Mouse (Mus musculus): ENCODE data around the gene Ube2q2.
"Not testable (repeated sequence)": the region's sequence is repeated elsewhere in the genome, so short reads cannot be mapped to it uniquely, and the experiment has no call there.

Gene Ube2q2

GRCm38 (mm10) chr9:55148854-55149498, at the start of gene Ube2q2:
Gene Ube2q2 (plus strand): TSS chr9:55148854.
- DNase-seq (ENCODE audit: inconsistent age in 2 of 2, low spot score in 1 of 2): peak; percentile 85 to 95

DNA sequence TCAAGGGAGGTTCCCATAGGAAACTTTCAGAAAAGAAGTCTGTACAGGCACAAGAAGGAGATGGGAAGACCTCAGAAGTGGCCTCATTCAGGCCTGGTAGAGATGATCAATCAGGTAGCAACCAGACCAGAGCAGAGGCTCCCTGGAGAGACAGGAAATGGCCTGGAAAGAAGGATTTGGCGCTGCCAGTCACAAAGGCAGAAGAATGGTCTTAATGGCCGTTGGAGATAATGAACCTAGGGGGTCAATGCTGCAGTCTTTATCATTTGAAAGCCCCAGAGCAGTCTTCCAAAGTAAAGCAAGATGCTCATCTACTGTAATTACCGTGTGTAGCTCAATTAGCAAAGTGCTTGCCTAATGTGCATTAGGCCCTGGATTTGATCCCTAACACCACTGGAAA, 47.5 kb upstream of the Ube2q2 start:
- no peak for DNase-seq (ENCODE audit: inconsistent age in 2 of 2, low spot score in 1 of 2)

DNA sequence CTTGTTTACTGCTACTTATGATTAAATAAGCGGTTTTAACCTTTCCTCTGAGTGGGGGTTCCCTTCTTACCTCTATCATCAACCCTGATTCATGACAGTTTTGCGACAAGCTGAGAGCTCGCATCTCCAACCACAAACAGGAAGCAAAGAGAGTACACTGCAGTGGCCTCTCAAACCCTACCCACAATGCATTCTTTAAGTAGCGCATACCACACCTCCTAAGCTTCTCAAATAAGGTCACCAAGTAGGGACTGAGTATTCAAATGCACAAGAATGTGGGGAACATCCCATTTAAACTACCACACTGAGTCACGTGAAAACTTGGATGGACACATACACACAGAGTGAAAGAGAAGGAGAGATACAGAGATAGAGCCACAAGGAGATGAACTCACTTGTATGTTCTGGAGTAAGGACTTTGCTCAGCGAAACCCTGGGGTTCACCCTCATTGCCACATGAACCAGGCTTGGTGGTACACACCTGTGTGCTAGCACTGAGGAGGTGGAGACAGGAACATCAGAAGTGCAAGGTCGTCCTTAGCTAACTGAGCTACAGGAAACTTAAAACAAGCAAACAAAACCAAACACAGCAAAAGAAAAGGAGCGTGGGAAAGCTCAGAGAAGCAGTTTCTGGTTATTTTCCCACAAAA, 46.3 kb upstream of the Ube2q2 start:
- DNase-seq (ENCODE audit: inconsistent age in 2 of 2, low spot score in 1 of 2): no peak

GRCm38 (mm10) chr9:55102931-55103630, 45.6 kb upstream of the Ube2q2 start:
- no peak for DNase-seq (ENCODE audit: inconsistent age in 2 of 2, low spot score in 1 of 2)

- DNase-seq (ENCODE audit: inconsistent age in 2 of 2, low spot score in 1 of 2): peak; percentile 83 to 95
Observed at GRCm38 (mm10) chr9:55110059-55110834, 38.4 kb upstream of the Ube2q2 start.

GRCm38 (mm10) chr9:55110835-55111217, 37.8 kb upstream of the Ube2q2 start:
- not testable (repeated sequence) for DNase-seq (ENCODE audit: inconsistent age in 2 of 2, low spot score in 1 of 2)

GRCm38 (mm10) chr9:55114752-55115151, 33.9 kb upstream of the Ube2q2 start:
- peak; percentile 18 to 69 for DNase-seq (ENCODE audit: inconsistent age in 2 of 2, low spot score in 1 of 2)

GRCm38 (mm10) chr9:55117293-55118055, 31.2 kb upstream of the Ube2q2 start:
- DNase-seq (ENCODE audit: inconsistent age in 2 of 2, low spot score in 1 of 2): peak in 1 of 2 experiments; percentile 70

GRCm38 (mm10) chr9:55122586-55122985, 26.1 kb upstream of the Ube2q2 start:
- DNase-seq (ENCODE audit: inconsistent age in 2 of 2, low spot score in 1 of 2): no peak

DNA sequence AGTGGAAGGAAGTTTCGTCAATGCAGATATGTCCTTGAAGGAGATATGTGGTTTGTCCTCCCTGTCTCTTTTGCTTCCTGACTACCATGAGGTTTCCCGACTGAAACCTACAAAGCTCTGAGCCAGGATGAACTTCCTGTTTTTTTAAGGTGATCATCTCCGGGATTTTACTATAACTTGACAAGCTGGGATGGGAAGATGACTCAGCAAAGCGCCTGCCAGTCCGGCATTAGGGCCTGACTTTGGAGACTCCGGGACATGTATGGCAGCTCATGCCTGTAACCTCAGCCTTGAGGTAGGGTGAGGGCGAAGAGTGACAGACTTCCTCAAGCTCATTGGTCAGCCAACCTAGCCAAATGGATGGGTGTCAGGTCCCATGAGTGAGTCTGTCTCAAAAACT, 22.9 kb upstream of the Ube2q2 start:
- no peak for DNase-seq (ENCODE audit: inconsistent age in 2 of 2, low spot score in 1 of 2)

DNA sequence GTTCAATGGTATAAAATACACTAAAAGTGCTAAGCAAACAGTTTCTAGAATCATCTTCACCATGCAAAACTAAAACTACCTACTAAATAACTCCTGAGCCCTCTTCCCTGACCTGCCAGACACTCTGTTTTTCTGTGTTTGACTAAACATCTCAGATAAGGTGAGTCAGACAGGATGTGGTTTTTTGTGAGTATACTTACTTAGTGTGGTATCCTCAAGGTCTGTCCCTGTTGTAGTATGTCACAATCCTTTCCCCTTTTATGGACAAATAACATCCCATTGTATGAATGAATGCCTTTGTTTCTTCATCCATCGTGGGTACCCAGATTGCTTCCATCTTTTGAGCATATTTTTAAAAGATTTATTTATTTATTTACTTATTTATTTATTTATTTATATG, 22.4 kb upstream of the Ube2q2 start:
- no peak for DNase-seq (ENCODE audit: inconsistent age in 2 of 2, low spot score in 1 of 2)

GRCm38 (mm10) chr9:55131851-55132250, 16.8 kb upstream of the Ube2q2 start:
- DNase-seq (ENCODE audit: inconsistent age in 2 of 2, low spot score in 1 of 2): no peak

DNA sequence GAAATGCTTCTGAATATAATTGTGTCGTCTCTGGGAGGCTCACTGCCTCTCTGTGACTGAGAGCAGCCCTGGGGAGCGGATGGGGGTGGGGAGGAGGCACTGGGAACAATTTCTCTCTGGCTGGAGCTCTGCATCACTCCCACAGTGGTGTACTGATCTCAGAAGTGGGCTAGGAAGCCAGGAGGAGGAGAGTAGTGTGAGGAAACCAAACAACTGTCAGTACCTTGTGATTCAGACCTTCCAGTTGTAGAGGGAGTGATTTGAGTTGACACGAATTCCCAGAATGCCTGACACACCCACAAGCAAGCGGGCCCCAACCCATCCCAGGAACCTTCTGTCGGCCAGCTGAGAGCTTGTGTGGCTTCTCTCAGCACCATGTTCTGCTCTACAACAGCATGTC, 12.1 kb upstream of the Ube2q2 start:
- no peak for DNase-seq (ENCODE audit: inconsistent age in 2 of 2, low spot score in 1 of 2)

GRCm38 (mm10) chr9:55137112-55137511, 11.5 kb upstream of the Ube2q2 start:
- no peak for DNase-seq (ENCODE audit: inconsistent age in 2 of 2, low spot score in 1 of 2)

GRCm38 (mm10) chr9:55139958-55140357, 8.7 kb upstream of the Ube2q2 start:
- DNase-seq (ENCODE audit: inconsistent age in 2 of 2, low spot score in 1 of 2): peak in 1 of 2 experiments; percentile 58

GRCm38 (mm10) chr9:55149499-55150278, 1.0 kb downstream of the Ube2q2 start:
- peak; percentile 69 to 92 for DNase-seq (ENCODE audit: inconsistent age in 2 of 2, low spot score in 1 of 2)

DNA sequence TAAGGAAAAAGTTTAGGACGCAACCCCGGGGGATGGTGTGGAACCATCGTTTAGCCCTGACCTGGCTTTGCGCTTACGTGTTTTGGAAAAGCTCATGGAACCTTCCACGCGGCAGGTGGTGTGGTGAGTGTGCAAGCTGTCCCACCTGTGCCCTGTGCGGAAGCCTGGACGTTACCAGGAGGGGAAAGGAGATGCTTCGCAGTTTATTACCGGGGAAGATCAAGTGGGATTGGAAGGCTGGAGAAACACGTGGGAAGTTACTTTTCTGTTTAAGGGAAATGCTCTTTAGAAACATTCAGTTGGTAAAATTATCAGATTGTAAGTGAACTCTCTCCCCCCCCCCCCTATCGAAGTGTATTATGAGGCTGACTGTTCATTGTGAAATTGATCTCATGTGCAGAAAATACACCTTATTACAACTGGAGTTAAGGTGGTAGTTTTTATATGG, 1.6 kb downstream of the Ube2q2 start:
- DNase-seq (ENCODE audit: inconsistent age in 2 of 2, low spot score in 1 of 2): no peak

DNA sequence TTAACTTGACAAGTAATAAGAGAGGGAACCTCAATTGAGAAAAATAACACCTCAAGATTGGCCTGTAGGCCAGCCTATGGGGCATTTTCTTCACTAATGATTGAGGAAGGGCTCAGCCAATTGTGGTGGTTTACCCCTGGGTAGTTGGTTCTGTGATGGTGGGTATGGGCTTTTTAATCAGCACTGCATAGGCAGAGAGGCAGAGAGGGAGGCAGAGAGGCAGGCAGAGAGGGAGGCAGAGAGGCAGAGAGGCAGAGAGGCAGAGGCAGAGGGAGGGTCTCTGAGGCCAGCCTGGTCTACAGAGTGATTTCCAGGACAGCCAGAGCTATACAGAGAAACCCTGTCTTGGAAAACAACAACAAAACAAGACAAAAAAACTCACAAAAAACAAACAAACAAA, 2.4 kb downstream of the Ube2q2 start:
- no peak for DNase-seq (ENCODE audit: inconsistent age in 2 of 2, low spot score in 1 of 2)

DNA sequence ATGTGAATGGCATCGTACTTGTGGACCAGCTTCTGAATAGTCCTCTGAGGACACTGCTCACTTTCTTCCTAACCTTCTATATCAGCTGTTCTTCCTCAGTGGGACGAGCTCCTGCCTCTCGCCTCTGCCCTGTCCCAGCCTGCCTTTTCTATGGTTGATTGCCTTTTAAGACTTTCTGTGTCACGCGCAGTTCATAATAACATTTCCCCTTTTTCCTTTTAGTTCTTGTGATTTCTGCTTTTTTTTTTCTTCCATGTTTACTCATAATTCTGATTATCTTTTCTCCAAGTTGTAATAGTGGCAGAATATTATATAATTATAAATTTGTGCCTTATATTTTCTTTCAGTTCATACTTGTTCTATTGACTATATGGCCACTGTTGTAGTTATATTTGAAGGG, 4.3 kb downstream of the Ube2q2 start:
- DNase-seq (ENCODE audit: inconsistent age in 2 of 2, low spot score in 1 of 2): no peak
